Mouse (Mus musculus) E14TG2a.4 (cell line): ENCODE data around the gene Xxylt1.

Experiments
- CTCF ChIP-seq: conservative IDR thresholded peaks from 2 replicates; pipeline ENCODE4 v1.5.1; 2014; ENCODE audit warnings: low read length
- POU5F1 ChIP-seq: IDR thresholded peaks from 2 replicates; pipeline ENCODE4 v1.6.1; 2014; ENCODE audit warnings: low read length, borderline replicate concordance

DNA sequence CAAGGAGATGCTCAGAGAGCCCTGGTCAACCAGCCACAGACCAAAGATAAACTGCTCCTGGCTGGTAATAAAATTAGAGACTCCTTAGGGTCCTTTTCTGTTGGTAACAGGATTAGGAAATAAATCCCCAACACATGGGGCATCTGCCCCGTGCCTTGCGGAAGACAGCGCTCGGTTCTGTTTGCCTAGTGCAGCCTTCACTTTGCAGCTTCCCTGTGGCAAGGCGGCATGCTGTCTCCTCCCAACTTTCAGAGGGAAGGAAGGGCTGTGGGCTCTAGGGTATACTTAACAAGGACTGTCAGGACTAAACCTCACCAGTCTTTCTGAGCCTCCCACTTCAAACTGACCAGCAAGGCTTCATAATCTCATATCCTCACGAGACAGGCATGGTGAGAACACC is 103.5 kb downstream of the Xxylt1 start:
- TF ChIP-seq CTCF: no peak
- no peak for TF ChIP-seq POU5F1
